Mouse (Mus musculus): ENCODE measurements around the gene Nfe2l1. TPM values are rescaled to one million over a fixed set of nuclear protein-coding genes. Genes with fewer than 3 reads are reported as not detected.

Gene Nfe2l1
- polyA plus RNA-seq (2012; ENCODE audit: insufficient read depth, insufficient read length, missing spikeins) = 105 and 106 TPM in 2 replicates

- Histone ChIP-seq H3K4me3 (ENCODE audit: insufficient read depth, low read length) (peak within 1 kb of the TSS; percentile 96), H3K27ac (ENCODE audit: insufficient read depth, low read depth, low read length) (peak within 1 kb of the TSS; percentile 99), H3K4me1 (ENCODE audit: control insufficient read depth, insufficient read depth, low read length) (peaks cover 42% of the 10 kb centered on the region)
- TF ChIP-seq CTCF (IDR thresholded peaks at IDR 0.05; ENCODE audit: low read depth, low read length) (no peak), POLR2A (IDR thresholded peaks at IDR 0.05; ENCODE audit: borderline replicate concordance, low read depth, low read length) (no peak)
Measured at GRCm38 (mm10) chr11:96829813-96830538, at the start of gene Nfe2l1. TSS of gene Nfe2l1 (minus strand) at chr11:96829968.

GRCm38 (mm10) chr11:96879359-96879758 lies 49.6 kb upstream of the Nfe2l1 start:
- H3K4me1 ChIP-seq (ENCODE audit: control insufficient read depth, insufficient read depth, low read length) = peaks cover 7% of the 10 kb centered on the region

GRCm38 (mm10) chr11:96878715-96879114 lies 48.9 kb upstream of the Nfe2l1 start:
- no peak for TF ChIP-seq CTCF (IDR thresholded peaks at IDR 0.05; ENCODE audit: low read depth, low read length)
- no peak for TF ChIP-seq POLR2A (IDR thresholded peaks at IDR 0.05; ENCODE audit: borderline replicate concordance, low read depth, low read length)
- H3K4me3 ChIP-seq (ENCODE audit: insufficient read depth, low read length) = no peak overlapping the region
- peaks cover 7% of the 10 kb centered on the region for H3K4me1 ChIP-seq (ENCODE audit: control insufficient read depth, insufficient read depth, low read length)
- H3K27ac ChIP-seq (ENCODE audit: insufficient read depth, low read depth, low read length) = no peak overlapping the region

More at GRCm38 (mm10) chr11:96879359-96879758, 49.6 kb upstream of the Nfe2l1 start:
- no peak for TF ChIP-seq POLR2A (IDR thresholded peaks at IDR 0.05; ENCODE audit: borderline replicate concordance, low read depth, low read length)
- no peak for TF ChIP-seq CTCF (IDR thresholded peaks at IDR 0.05; ENCODE audit: low read depth, low read length)
- H3K4me3 ChIP-seq (ENCODE audit: insufficient read depth, low read length) = no peak overlapping the region
- H3K27ac ChIP-seq (ENCODE audit: insufficient read depth, low read depth, low read length) = no peak overlapping the region

- peaks cover 13% of the 10 kb centered on the region for H3K4me1 ChIP-seq (ENCODE audit: control insufficient read depth, insufficient read depth, low read length)
- no peak for TF ChIP-seq CTCF (IDR thresholded peaks at IDR 0.05; ENCODE audit: low read depth, low read length)
- TF ChIP-seq POLR2A (IDR thresholded peaks at IDR 0.05; ENCODE audit: borderline replicate concordance, low read depth, low read length) = no peak
- no peak overlapping the region for H3K27ac ChIP-seq (ENCODE audit: insufficient read depth, low read depth, low read length)
- no peak overlapping the region for H3K4me3 ChIP-seq (ENCODE audit: insufficient read depth, low read length)
Measured at GRCm38 (mm10) chr11:96877071-96877470, 47.3 kb upstream of the Nfe2l1 start.

- H3K4me1 ChIP-seq (ENCODE audit: control insufficient read depth, insufficient read depth, low read length) = peaks cover 13% of the 10 kb centered on the region
- TF ChIP-seq POLR2A (IDR thresholded peaks at IDR 0.05; ENCODE audit: borderline replicate concordance, low read depth, low read length) (no peak), CTCF (IDR thresholded peaks at IDR 0.05; ENCODE audit: low read depth, low read length) (no peak)
Measured at GRCm38 (mm10) chr11:96876300-96877040, 46.7 kb upstream of the Nfe2l1 start.

GRCm38 (mm10) chr11:96875745-96876144 lies 46.0 kb upstream of the Nfe2l1 start:
- TF ChIP-seq CTCF (IDR thresholded peaks at IDR 0.05; ENCODE audit: low read depth, low read length) = no peak
- TF ChIP-seq POLR2A (IDR thresholded peaks at IDR 0.05; ENCODE audit: borderline replicate concordance, low read depth, low read length) = no peak
- Histone ChIP-seq H3K4me1 (ENCODE audit: control insufficient read depth, insufficient read depth, low read length) (peaks cover 13% of the 10 kb centered on the region), H3K4me3 (ENCODE audit: insufficient read depth, low read length) (peak overlapping the region; percentile 48), H3K27ac (ENCODE audit: insufficient read depth, low read depth, low read length) (no peak overlapping the region)

More at GRCm38 (mm10) chr11:96876300-96877040, 46.7 kb upstream of the Nfe2l1 start:
- no peak overlapping the region for H3K4me3 ChIP-seq (ENCODE audit: insufficient read depth, low read length)
- no peak overlapping the region for H3K27ac ChIP-seq (ENCODE audit: insufficient read depth, low read depth, low read length)

GRCm38 (mm10) chr11:96875270-96875669 lies 45.5 kb upstream of the Nfe2l1 start:
- peaks cover 8% of the 10 kb centered on the region for H3K4me1 ChIP-seq (ENCODE audit: control insufficient read depth, insufficient read depth, low read length)
- no peak overlapping the region for H3K27ac ChIP-seq (ENCODE audit: insufficient read depth, low read depth, low read length)
- TF ChIP-seq CTCF (IDR thresholded peaks at IDR 0.05; ENCODE audit: low read depth, low read length) (no peak), POLR2A (IDR thresholded peaks at IDR 0.05; ENCODE audit: borderline replicate concordance, low read depth, low read length) (no peak)
- no peak overlapping the region; the same call in 1 of the 2 replicates for H3K4me3 ChIP-seq (ENCODE audit: insufficient read depth, low read length)

GRCm38 (mm10) chr11:96873601-96874140 lies 43.9 kb upstream of the Nfe2l1 start:
- peaks cover 5% of the 10 kb centered on the region; the same call in 1 of the 2 replicates for H3K4me1 ChIP-seq (ENCODE audit: control insufficient read depth, insufficient read depth, low read length)
- no peak overlapping the region for H3K4me3 ChIP-seq (ENCODE audit: insufficient read depth, low read length)
- TF ChIP-seq POLR2A (IDR thresholded peaks at IDR 0.05; ENCODE audit: borderline replicate concordance, low read depth, low read length) (no peak), CTCF (IDR thresholded peaks at IDR 0.05; ENCODE audit: low read depth, low read length) (no peak)
- no peak overlapping the region for H3K27ac ChIP-seq (ENCODE audit: insufficient read depth, low read depth, low read length)

- Histone ChIP-seq H3K4me1 (ENCODE audit: control insufficient read depth, insufficient read depth, low read length) (peaks cover 5% of the 10 kb centered on the region; the same call in 1 of the 2 replicates), H3K4me3 (ENCODE audit: insufficient read depth, low read length) (no peak overlapping the region), H3K27ac (ENCODE audit: insufficient read depth, low read depth, low read length) (no peak overlapping the region)
- no peak for TF ChIP-seq CTCF (IDR thresholded peaks at IDR 0.05; ENCODE audit: low read depth, low read length)
- no peak for TF ChIP-seq POLR2A (IDR thresholded peaks at IDR 0.05; ENCODE audit: borderline replicate concordance, low read depth, low read length)
Measured at GRCm38 (mm10) chr11:96872441-96873379, 42.9 kb upstream of the Nfe2l1 start.
